ENCODE assay signal across 10 mouse cellular contexts in genomic region chr6:23248313-23249052, GRCm38 (mm10). TPM values are rescaled to one million over a fixed set of nuclear protein-coding genes. Genes with fewer than 3 reads are reported as not detected.
DNase-seq lines count a peak whose midpoint lies in the region; ATAC-seq and TF ChIP-seq lines count a peak whose summit lies in the region.
"Had no signal": no experiment of that assay in that cellular context is flagged by ENCODE, and none has a peak within 500 bp of the region (broad histone marks: within the 10 kb centered on the region; RNA-seq: fewer than 3 reads in every experiment).

TSS of gene Fezf1 (minus strand) at chr6:23248362.

- DNase-seq in kidney, postnatal 0 days (ENCODE audit: low spot score), result no peak
- no peak for DNase-seq in kidney, postnatal 36 days
- DNase-seq in adipocyte (ENCODE audit: low spot score), result no peak
- DNase-seq in left cerebral cortex, postnatal 10 days (ENCODE audit: extremely low spot score in 1 of 2, low spot score in 2 of 2), result no peak
- DNase-seq in layer of hippocampus, adult 9-10 months (ENCODE audit: low spot score), result no peak

- TF ChIP-seq CTCF in kidney, postnatal 0 days (IDR thresholded peaks at IDR 0.05; ENCODE audit: low read depth), result no peak
- TF ChIP-seq CTCF in intestine, postnatal 0 days (IDR thresholded peaks at IDR 0.05; ENCODE audit: low read depth), result no peak

- H3K27ac ChIP-seq in kidney, postnatal 0 days, result no peak within 1 kb of the TSS
- H3K27ac ChIP-seq in embryonic facial prominence, embryonic 12.5 days, result no peak within 1 kb of the TSS
- no peak within 1 kb of the TSS for H3K27ac ChIP-seq in intestine, postnatal 0 days (ENCODE audit: low read depth, low read length)
- H3K27ac ChIP-seq in neural tube, embryonic 15.5 days (replicated peaks), result no peak within 1 kb of the TSS
- H3K27ac ChIP-seq: layer of hippocampus, adult 2 months had no signal

- H3K9me3 ChIP-seq in kidney, postnatal 0 days (replicated peaks; ENCODE audit: low read length), result no peaks in the 10 kb centered on the region
- H3K9me3 ChIP-seq in embryonic facial prominence, embryonic 12.5 days, result no peaks in the 10 kb centered on the region; the same call in 1 of the 2 replicates
- no peaks in the 10 kb centered on the region for H3K9me3 ChIP-seq in intestine, postnatal 0 days (ENCODE audit: control insufficient read depth)
- 0 out of 2 replicates have a peak, but pooled peaks cover 3% of the 10 kb centered on the region for H3K9me3 ChIP-seq in neural tube, embryonic 15.5 days (replicated peaks)

- H3K36me3 ChIP-seq in kidney, postnatal 0 days (ENCODE audit: insufficient read depth, low read length), result no peaks in the 10 kb centered on the region
- H3K36me3 ChIP-seq in embryonic facial prominence, embryonic 12.5 days, result no peaks in the 10 kb centered on the region
- no peaks in the 10 kb centered on the region for H3K36me3 ChIP-seq in intestine, postnatal 0 days (ENCODE audit: control insufficient read depth, insufficient read depth)
- no peaks in the 10 kb centered on the region for H3K36me3 ChIP-seq in neural tube, embryonic 15.5 days

- H3K27me3 ChIP-seq in kidney, postnatal 0 days (ENCODE audit: insufficient read depth, low read length), result peaks cover 89% of the 10 kb centered on the region
- H3K27me3 ChIP-seq in embryonic facial prominence, embryonic 12.5 days, result peaks cover 69% of the 10 kb centered on the region
- H3K27me3 ChIP-seq in intestine, postnatal 0 days (replicated peaks; ENCODE audit: control insufficient read depth, insufficient read depth, low read length), result peaks cover 93% of the 10 kb centered on the region
- H3K27me3 ChIP-seq in neural tube, embryonic 15.5 days (replicated peaks), result peaks cover 79% of the 10 kb centered on the region

- no peak for ATAC-seq in kidney, postnatal 0 days (replicated peaks; ENCODE audit: low FRiP score, low read depth)
- no peak for ATAC-seq in embryonic facial prominence, embryonic 12.5 days (ENCODE audit: insufficient number of reproducible peaks, insufficient read depth, low FRiP score, low TSS enrichment)
- ATAC-seq in intestine, postnatal 0 days, result no peak
- ATAC-seq in neural tube, embryonic 15.5 days (ENCODE audit: low FRiP score), result no peak

- H3K4me3 ChIP-seq in kidney, postnatal 0 days (replicated peaks; ENCODE audit: low read depth, low read length), result peak within 1 kb of the TSS; percentile 24; the same call in 1 of the 2 replicates
- H3K4me3 ChIP-seq in embryonic facial prominence, embryonic 12.5 days, result peak within 1 kb of the TSS; percentile 44
- peak within 1 kb of the TSS; percentile 5; the same call in 1 of the 2 replicates for H3K4me3 ChIP-seq in intestine, postnatal 0 days (ENCODE audit: low read depth, low read length)
- H3K4me3 ChIP-seq in neural tube, embryonic 15.5 days (replicated peaks), result peak within 1 kb of the TSS; percentile 34; the same call in 1 of the 2 replicates
- H3K4me3 ChIP-seq: layer of hippocampus, adult 2 months had no signal

- H3K4me2 ChIP-seq in kidney, postnatal 0 days (ENCODE audit: low read length), result peak within 1 kb of the TSS; percentile 58
- peak within 1 kb of the TSS; percentile 71 for H3K4me2 ChIP-seq in embryonic facial prominence, embryonic 12.5 days (replicated peaks)
- H3K4me2 ChIP-seq in intestine, postnatal 0 days (replicated peaks; ENCODE audit: low read depth), result peak within 1 kb of the TSS; percentile 44
- peak within 1 kb of the TSS; percentile 64 for H3K4me2 ChIP-seq in neural tube, embryonic 15.5 days

- H3K4me1 ChIP-seq in kidney, postnatal 0 days (replicated peaks; ENCODE audit: insufficient read depth, low read length), result peaks cover 9% of the 10 kb centered on the region; the same call in 1 of the 2 replicates
- H3K4me1 ChIP-seq in embryonic facial prominence, embryonic 12.5 days, result 0 out of 2 replicates have a peak, but pooled peaks cover 12% of the 10 kb centered on the region
- H3K4me1 ChIP-seq in intestine, postnatal 0 days (replicated peaks; ENCODE audit: control insufficient read depth, insufficient read depth, low read length), result no peaks in the 10 kb centered on the region
- H3K4me1 ChIP-seq in neural tube, embryonic 15.5 days, result peaks cover 20% of the 10 kb centered on the region

- under 1% methylated on average over 31 of the region's 31 CpGs for WGBS in kidney, postnatal 0 days
- WGBS in embryonic facial prominence, embryonic 12.5 days, result under 1% methylated on average over 31 of the region's 31 CpGs
- under 1% methylated on average over 31 of the region's 31 CpGs for WGBS in intestine, postnatal 0 days
- WGBS in neural tube, embryonic 15.5 days, result under 1% methylated on average over 31 of the region's 31 CpGs

- intact Hi-C loops in left cerebral cortex, postnatal 10 days (cut with DNase I), result no loop called here

- H3K9ac ChIP-seq in kidney, postnatal 0 days (ENCODE audit: low read depth, low read length), result no peak within 1 kb of the TSS
- peak within 1 kb of the TSS; percentile 36; the same call in 1 of the 2 replicates for H3K9ac ChIP-seq in embryonic facial prominence, embryonic 12.5 days
- no peak within 1 kb of the TSS for H3K9ac ChIP-seq in intestine, postnatal 0 days (ENCODE audit: low read depth, low read length)
- H3K9ac ChIP-seq in neural tube, embryonic 15.5 days (replicated peaks), result no peak within 1 kb of the TSS

RNA-seq across cellular contexts. Expression of gene Fezf1, which starts in this region (rescaled TPM):
- polyA plus RNA-seq in kidney, postnatal 0 days (2015; fragmentation: Nextera tagmentation; extraction: Ambion mirVana), result not detected in 2 replicates
- polyA plus RNA-seq in embryonic facial prominence, embryonic 12.5 days (2016; fragmentation: Nextera tagmentation; extraction: Ambion mirVana), result 6.8 and 7.0 TPM in 2 replicates
- polyA plus RNA-seq in intestine, postnatal 0 days (2015; fragmentation: Nextera tagmentation; extraction: Ambion mirVana), result not detected in 2 replicates
- not detected in 2 replicates for polyA plus RNA-seq in neural tube, embryonic 15.5 days (2015; fragmentation: Nextera tagmentation; extraction: Ambion mirVana)
- total RNA-seq in left cerebral cortex, postnatal 10 days (2021), result under 1 TPM; 0.18 to 0.49 TPM
- total RNA-seq: common myeloid progenitor, adult 5-6 weeks; layer of hippocampus, adult 2 months had no signal
